21 mouse cellular contexts compared by ENCODE assay signal in genomic region chr6:92749420-92749819, GRCm38 (mm10). TPM values are rescaled to one million over a fixed set of nuclear protein-coding genes. Genes with fewer than 3 reads are reported as not detected.
DNase-seq lines count a peak whose midpoint lies in the region; ATAC-seq and TF ChIP-seq lines count a peak whose summit lies in the region.
"Had no signal": no experiment of that assay in that cellular context is flagged by ENCODE, and none has a peak within 500 bp of the region (broad histone marks: within the 10 kb centered on the region; RNA-seq: fewer than 3 reads in every experiment).

No protein-coding gene starts in this region.

- peak; percentile 26 for DNase-seq in forebrain, postnatal 0 days
- DNase-seq in gastrocnemius, postnatal 25 days = peak; percentile 31
- no peak for DNase-seq in gastrocnemius, postnatal 4 days (ENCODE audit: low spot score in 2 of 2)
- DNase-seq in right cerebral cortex, adult 18-20 months = peak; percentile 38
- no peak for DNase-seq in right cerebral cortex, postnatal 4 days
- peak; percentile 38 for DNase-seq in skeletal muscle tissue, adult 2 months (ENCODE audit: low read depth, low spot score)
- DNase-seq: cerebellum, adult 9-10 months; heart, postnatal 36 days; kidney, adult 11 months; kidney, postnatal 4 days; liver, embryonic 13.5 days; lung, adult 2 months; lung, postnatal 14 days had no signal

- H3K9ac ChIP-seq in forebrain, postnatal 0 days = no peak overlapping the region
- H3K9ac ChIP-seq in forebrain, embryonic 16.5 days (replicated peaks; ENCODE audit: low read depth, low read length) = no peak overlapping the region
- H3K9ac ChIP-seq: heart, embryonic 15.5 days; hindbrain, embryonic 13.5 days; liver, embryonic 13.5 days; midbrain, embryonic 12.5 days; neural tube, embryonic 15.5 days had no signal

- no peak overlapping the region for H3K4me3 ChIP-seq in forebrain, postnatal 0 days (ENCODE audit: low read depth, low read length)
- no peak overlapping the region for H3K4me3 ChIP-seq in forebrain, embryonic 16.5 days (replicated peaks; ENCODE audit: low read length)
- H3K4me3 ChIP-seq: forebrain, embryonic 10.5 days; heart, embryonic 15.5 days; hindbrain, embryonic 13.5 days; liver, embryonic 13.5 days; midbrain, embryonic 12.5 days; neural tube, embryonic 15.5 days had no signal

- no peak for TF ChIP-seq CTCF in forebrain, postnatal 0 days (IDR thresholded peaks at IDR 0.05; ENCODE audit: low read depth)

- H3K4me1 ChIP-seq in forebrain, postnatal 0 days (ENCODE audit: insufficient read depth) = no peaks in the 10 kb centered on the region
- no peaks in the 10 kb centered on the region; the same call in 1 of the 2 replicates for H3K4me1 ChIP-seq in forebrain, embryonic 16.5 days (replicated peaks; ENCODE audit: control insufficient read depth, insufficient read depth, low read length)
- H3K4me1 ChIP-seq: forebrain, embryonic 10.5 days; liver, embryonic 13.5 days; midbrain, embryonic 12.5 days; neural tube, embryonic 15.5 days had no signal

- 62% methylated on average over 4 of the region's 4 CpGs for WGBS in forebrain, postnatal 0 days
- 70% methylated on average over 4 of the region's 4 CpGs for WGBS in forebrain, embryonic 16.5 days

- no peaks in the 10 kb centered on the region for H3K36me3 ChIP-seq in forebrain, postnatal 0 days (ENCODE audit: insufficient read depth)
- no peaks in the 10 kb centered on the region for H3K36me3 ChIP-seq in forebrain, embryonic 16.5 days (ENCODE audit: control insufficient read depth, insufficient read depth)
- H3K36me3 ChIP-seq: forebrain, embryonic 10.5 days; heart, embryonic 15.5 days; hindbrain, embryonic 13.5 days; liver, embryonic 13.5 days; midbrain, embryonic 12.5 days; neural tube, embryonic 15.5 days had no signal

- H3K9me3 ChIP-seq in forebrain, postnatal 0 days (ENCODE audit: low read length) = no peaks in the 10 kb centered on the region
- H3K9me3 ChIP-seq in forebrain, embryonic 16.5 days (ENCODE audit: control insufficient read depth, low read length) = no peaks in the 10 kb centered on the region
- H3K9me3 ChIP-seq: forebrain, embryonic 10.5 days; heart, embryonic 15.5 days; hindbrain, embryonic 13.5 days; liver, embryonic 13.5 days; midbrain, embryonic 12.5 days; neural tube, embryonic 15.5 days had no signal

- H3K27me3 ChIP-seq in forebrain, postnatal 0 days (ENCODE audit: insufficient read depth, low read length) = no peaks in the 10 kb centered on the region
- no peaks in the 10 kb centered on the region for H3K27me3 ChIP-seq in forebrain, embryonic 16.5 days (replicated peaks; ENCODE audit: control insufficient read depth, insufficient read depth, low read length)
- H3K27me3 ChIP-seq: heart, embryonic 15.5 days; hindbrain, embryonic 13.5 days; liver, embryonic 13.5 days; midbrain, embryonic 12.5 days; neural tube, embryonic 15.5 days had no signal

- no peak overlapping the region for H3K4me2 ChIP-seq in forebrain, postnatal 0 days (ENCODE audit: low read depth)
- no peak overlapping the region for H3K4me2 ChIP-seq in forebrain, embryonic 16.5 days (ENCODE audit: low read length)
- H3K4me2 ChIP-seq: heart, embryonic 15.5 days; hindbrain, embryonic 13.5 days; liver, embryonic 13.5 days; midbrain, embryonic 12.5 days; neural tube, embryonic 15.5 days had no signal

- no peak for ATAC-seq in forebrain, postnatal 0 days
- no peak for ATAC-seq in forebrain, embryonic 16.5 days
- no peak for ATAC-seq in granulocyte monocyte progenitor cell, adult 5-6 weeks (replicated peaks; ENCODE audit: poor library complexity, severe bottlenecking)

- H3K27ac ChIP-seq in forebrain, postnatal 0 days (ENCODE audit: low read depth, low read length) = no peak overlapping the region
- H3K27ac ChIP-seq in forebrain, embryonic 16.5 days (ENCODE audit: low read length) = no peak overlapping the region
- H3K27ac ChIP-seq: forebrain, embryonic 10.5 days; heart, embryonic 15.5 days; hindbrain, embryonic 13.5 days; liver, embryonic 13.5 days; midbrain, embryonic 12.5 days; neural tube, embryonic 15.5 days had no signal

RNA-seq across cellular contexts. Expression of gene Prickle2, which starts 43.5 kb away (rescaled TPM):
- total RNA-seq in forebrain, postnatal 0 days (2014; rRNA removed) = 28.0 and 29.4 TPM in 2 replicates
- 6.2 and 8.4 TPM in 2 replicates for polyA plus RNA-seq in forebrain, postnatal 0 days (2015; fragmentation: Nextera tagmentation; extraction: Ambion mirVana)
- polyA plus RNA-seq in forebrain, embryonic 16.5 days (2015; fragmentation: Nextera tagmentation; extraction: Ambion mirVana) = 9.0 and 11.9 TPM in 2 replicates
- total RNA-seq in gastrocnemius, postnatal 25 days (2021) = 1 to 10 TPM; 1.8 to 2.4 TPM
- 10 to 100 TPM; 11.4 to 12.7 TPM for total RNA-seq in gastrocnemius, postnatal 4 days (2021)
- not detected in 2 replicates for total RNA-seq in granulocyte monocyte progenitor cell, adult 5-6 weeks (2014; fragmentation: Nextera tagmentation)
- not detected in 2 replicates for total RNA-seq in granulocyte monocyte progenitor cell, adult 5-6 weeks (2017)
- total RNA-seq: megakaryocyte, adult 5-6 weeks had no signal

Comparison
In these comparisons a context has a peak if more than half of its experiments do, and no peak if none do; other contexts are left out.
1. DNase-seq: peak in forebrain, postnatal 0 days (single experiment), gastrocnemius, postnatal 25 days (single experiment), right cerebral cortex, adult 18-20 months (single experiment) and skeletal muscle tissue, adult 2 months (single experiment); none in gastrocnemius, postnatal 4 days (0 of 2) and right cerebral cortex, postnatal 4 days (single experiment).